Mouse (Mus musculus) naive thymus-derived CD4-positive, alpha-beta T cell, adult 2 months (primary cell): Measurements from ENCODE around the gene Hcfc1r1.

ENCODE experiments used
- DNase-seq: peaks from one replicate; pipeline ENCODE4 v3.0.0-alpha.2; 2011; ENCODE audit warnings: low read depth

The Hcfc1r1 gene

DNA sequence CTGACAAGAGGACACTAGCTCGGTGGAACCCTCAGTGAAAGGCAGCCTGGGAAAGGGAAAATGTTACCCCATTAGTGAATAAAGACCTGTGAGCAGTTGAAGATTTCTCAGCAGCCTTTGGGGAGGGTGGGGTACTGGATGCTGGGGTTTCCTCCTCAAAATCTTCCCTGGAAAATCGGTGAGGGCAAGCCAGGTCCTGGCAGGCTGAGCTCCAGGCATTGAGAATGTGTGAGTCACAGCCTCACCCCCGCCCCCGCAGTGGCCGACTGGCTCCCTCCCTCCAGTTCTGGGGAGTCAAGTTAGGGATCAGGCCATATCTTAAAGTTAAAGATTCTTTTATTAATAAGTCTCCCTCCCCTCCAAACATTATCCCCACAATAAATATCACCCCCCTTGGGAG is 1.7 kb downstream of the Hcfc1r1 start:
- no peak for DNase-seq

DNA sequence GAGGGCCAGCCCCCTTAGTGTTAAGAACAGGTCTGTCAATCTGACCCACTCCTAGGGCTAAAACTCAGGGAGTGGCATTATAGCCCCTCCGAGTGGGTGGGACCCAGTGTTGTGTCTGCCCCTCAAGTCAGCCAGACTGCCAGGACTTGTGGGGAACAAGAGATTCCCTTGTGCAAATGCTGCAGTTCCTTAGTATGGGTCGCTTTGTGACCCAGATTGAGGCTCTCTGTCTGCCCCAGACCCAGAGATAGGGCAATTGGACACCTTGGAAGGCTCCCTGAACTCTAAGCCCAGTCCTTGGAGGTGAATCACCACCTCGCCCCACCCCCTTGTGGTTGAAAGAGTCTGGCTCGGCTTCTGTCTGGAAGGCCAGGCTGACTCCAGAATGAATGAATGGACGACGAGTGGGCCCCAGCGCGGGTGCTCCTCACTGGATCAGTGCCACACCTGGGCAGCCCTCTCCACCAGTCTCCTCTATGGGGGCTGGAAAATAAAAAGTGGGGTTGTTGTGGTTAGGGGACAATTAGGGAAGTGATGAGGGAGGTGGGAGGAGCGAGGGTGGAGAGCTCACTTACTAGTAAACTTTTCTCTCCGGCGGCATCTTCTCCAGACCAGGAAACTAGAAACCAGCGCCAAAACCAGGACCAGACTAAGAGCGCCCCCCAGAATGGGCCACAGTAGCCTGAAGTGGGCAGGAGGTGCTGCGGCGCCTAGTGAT is 2.3 kb downstream of the Hcfc1r1 start:
- peak; percentile 48 for DNase-seq

DNA sequence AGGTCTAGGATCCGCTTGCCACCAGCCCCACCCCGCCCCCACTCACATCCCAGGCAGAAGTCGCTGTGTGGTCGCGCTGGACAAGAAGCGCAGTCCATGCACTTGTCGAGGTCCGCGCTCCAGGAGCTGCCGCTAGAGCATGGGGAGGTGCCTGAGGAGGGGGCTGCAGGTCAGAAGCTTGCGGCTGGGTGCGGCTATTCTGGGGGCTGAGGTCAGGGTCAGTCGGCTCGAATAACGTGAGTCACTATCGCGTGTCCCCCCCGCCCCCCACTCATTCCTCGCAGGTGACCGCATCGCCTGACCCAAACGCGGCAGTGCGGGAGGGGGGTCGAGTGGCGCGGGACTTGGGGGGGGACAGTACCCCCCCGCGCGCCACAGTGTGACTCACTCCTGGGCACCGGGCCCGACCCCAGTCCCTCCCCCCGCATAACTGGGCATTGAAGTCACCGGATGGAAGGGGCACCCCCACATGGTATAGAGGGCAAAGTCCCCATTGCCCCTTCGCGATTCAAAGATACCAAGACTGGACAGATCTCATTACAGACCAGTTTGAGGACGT is 3.2 kb downstream of the Hcfc1r1 start:
- DNase-seq: peak; percentile 58

DNA sequence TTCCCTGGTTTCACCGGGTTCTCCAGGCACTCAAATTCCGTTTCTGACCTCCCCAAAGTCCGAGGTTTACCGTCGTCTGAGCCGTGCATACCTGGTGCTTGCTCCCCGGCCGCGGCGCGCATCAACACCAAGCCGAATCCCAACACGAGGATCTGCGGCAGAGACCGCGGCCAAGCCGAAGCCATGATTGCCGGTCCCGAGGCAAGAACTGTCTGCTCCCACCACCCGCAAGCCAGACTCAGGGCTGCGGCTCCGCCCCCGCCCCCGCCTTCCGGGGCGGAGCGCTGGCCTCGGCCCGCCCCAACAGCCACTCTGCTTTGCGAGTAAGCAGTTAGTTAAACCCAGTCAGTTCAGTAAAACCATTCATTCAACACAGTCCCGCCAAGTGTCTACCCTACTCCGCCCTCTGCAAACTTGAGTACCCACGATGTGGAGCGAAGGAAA is 3.9 kb downstream of the Hcfc1r1 start, which contains the start of gene Tnfrsf12a:
TSS of gene Tnfrsf12a (minus strand) at position 233 of the 444 bp plus-strand sequence.
- DNase-seq: peak; percentile 94

DNA sequence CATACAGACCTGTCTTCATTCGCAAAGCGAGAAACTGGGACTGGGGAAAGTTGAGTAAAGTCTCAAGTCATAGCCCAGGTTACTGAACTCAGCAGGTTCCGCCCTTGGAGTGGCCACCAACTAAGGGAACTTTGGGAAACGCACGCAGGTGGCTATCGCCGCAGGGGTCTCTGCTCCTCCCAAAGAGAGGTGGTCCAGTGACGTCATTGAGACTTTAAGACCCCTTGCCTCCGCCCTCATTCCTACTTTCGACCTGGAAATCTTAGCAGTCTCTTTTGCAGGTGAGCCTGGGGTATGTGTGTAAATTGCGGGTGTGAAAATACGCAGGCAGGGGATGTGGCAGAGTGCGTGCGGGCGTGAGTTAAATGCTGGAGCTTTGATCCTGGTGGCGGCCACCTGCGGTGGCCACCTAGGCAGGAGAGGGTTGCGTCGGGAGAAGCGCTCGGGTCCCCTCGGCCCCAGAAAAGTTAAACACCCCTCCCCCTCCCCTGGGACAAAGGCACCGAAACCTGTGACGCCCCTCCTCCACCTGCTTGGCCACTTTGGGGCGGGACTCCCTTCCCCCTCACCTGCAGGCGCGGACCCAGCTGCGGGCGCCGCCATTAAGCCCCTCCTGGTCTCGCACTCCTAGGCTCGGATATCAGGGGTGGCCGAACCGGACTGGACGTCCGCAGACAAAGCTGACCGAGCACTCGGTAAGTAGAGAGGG is 5.9 kb downstream of the Hcfc1r1 start, which contains the start of gene Cldn6:
TSS of gene Cldn6 (plus strand) at position 123 of the 709 bp plus-strand sequence.
- DNase-seq: no peak

DNA sequence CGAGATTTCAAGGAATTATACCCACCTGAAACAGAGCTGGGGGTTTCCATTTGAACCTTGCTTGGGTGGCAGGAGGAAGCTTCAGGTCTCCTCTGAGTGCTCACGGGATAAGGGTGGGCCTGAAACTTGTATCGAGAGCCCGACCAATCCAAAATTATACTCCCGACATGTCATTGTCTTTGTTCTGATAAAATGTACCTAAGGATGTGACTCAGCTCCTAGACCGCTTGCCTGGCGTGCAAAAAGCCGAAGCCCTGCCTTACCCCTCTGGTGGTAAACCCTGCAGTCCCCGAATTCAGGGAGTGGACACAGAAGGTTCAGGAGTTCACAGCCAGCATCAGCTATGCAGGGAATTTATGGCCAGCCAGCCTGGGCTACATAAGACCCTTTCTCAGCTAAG is 6.9 kb downstream of the Hcfc1r1 start:
- no peak for DNase-seq

DNA sequence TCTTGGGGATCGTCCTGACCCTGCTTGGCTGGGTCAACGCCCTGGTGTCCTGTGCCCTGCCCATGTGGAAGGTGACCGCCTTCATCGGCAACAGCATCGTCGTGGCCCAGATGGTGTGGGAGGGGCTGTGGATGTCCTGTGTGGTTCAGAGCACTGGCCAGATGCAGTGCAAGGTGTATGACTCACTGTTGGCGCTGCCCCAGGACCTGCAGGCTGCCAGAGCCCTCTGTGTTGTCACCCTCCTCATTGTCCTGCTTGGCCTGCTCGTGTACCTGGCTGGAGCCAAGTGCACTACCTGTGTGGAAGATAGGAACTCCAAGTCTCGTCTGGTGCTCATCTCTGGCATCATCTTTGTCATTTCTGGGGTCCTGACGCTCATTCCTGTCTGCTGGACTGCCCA is 7.7 kb downstream of the Hcfc1r1 start:
- DNase-seq: no peak

DNA sequence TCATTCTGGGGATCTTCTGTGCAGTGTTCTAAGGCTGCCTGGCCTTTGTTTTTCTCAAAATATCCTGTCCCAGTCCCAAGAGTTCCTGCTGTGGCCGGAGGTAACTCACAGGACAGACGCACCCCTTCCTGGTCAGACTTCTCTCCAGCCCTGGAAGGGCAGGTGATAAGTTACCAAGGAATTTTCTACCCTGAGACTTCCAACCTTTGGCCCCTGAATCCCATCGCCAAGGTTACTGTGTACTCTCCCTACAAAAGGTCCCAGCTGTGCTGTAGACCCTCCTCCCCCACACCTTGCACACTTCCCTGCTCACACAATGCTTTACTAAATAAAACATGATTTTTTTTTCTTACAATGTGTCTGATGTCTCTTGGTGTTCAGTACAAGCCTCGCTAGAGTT is 8.7 kb downstream of the Hcfc1r1 start:
- no peak for DNase-seq

DNA sequence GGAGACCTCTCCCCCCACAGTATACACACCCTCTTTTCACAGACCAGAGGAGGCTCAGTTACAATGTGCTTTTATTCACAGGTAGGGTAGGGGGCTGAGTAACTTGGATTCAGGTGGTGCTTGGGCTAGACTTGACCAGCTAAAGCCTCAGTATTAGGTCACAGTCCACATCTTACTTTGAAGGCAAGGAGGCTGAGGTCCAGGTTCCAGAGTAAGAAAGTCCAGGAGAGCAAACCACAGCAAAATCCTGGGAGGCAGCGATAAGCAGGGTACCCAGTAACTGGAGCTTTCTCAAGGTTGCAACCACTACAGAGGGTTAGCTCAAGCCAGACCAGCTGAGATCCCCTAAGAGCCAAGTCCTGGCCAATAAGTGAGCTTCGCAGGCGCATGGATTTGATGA is 9.1 kb downstream of the Hcfc1r1 start:
- DNase-seq: no peak

DNA sequence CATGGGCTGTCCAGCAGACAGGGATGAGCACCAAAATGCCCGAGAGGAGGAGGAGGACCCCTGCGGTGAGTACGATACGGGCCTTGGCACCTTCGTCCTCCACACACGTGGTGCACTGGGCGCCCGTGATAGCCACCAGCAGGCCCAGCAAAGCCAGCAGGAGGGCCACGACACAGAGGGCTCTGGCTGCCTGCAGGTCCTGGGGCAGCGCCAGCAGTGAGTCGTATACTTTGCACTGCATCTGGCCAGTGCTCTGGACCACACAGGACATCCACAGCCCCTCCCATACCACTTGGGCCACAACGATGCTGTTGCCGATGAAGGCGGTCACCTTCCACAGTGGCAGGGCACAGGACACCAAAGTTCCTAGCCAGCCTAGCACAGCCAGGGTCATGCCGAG is 9.8 kb downstream of the Hcfc1r1 start:
- no peak for DNase-seq

DNA sequence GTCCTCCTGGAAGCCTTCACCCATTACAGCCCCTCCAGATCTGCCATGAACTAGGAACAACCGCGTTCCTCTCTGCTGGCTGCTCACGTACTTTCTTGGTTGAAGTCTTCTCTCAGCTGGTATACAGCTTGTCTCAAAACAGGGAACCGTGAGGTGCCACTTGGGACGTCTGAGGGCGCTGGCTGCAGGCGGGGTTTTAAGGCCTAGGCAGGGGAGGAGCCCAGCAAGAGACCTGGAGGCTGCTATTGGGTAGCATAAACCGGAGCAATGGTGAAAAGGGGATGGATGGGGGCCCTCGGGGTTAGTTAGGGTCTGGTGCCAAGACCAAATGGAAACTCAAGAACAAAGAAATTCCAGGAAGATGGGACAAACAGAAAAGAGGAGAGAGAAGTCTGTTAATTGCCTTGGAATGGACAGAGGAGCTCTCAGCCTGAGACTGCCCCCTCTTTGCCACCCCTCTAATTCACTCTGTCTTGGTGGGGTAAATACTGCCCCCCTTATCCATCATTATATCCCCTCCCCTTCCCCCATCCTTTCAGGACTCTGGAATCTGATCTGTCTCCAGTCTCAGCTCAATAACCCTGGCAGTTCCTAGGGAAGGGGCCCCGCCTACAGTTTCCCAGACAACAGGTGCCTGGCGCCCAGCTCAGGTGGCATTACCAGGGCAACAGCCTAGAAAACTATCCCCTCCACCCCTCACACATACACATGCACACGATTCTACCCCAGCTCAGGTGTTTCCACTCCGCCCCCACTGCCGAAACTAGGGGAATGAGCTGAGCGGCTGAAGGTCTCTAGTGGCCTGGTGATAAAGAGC is 10.7 kb downstream of the Hcfc1r1 start, which contains the start of gene Cldn9:
TSS of gene Cldn9 (minus strand) at position 171 of the 817 bp plus-strand sequence.
- DNase-seq: no peak

DNA sequence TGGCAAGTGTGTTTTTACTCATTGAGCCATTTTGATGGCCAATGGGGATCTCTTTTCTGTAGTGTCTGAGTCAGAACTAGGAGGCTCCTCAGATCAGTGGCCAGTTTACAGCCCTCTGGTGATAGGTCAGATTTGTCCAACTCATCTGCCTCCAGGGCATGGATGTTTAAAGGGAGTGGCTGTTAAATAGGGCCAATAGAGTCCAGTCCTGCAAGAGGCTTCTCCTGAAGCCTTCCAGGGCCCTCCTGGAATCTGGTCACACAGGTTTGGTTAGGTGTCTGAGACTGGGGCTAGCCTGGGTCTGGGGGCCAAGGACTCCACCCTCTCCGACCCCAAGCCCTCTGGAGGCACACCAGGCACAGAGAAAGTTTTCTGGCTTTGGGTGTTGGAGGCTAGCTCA is 21.1 kb downstream of the Hcfc1r1 start:
- DNase-seq: no peak

DNA sequence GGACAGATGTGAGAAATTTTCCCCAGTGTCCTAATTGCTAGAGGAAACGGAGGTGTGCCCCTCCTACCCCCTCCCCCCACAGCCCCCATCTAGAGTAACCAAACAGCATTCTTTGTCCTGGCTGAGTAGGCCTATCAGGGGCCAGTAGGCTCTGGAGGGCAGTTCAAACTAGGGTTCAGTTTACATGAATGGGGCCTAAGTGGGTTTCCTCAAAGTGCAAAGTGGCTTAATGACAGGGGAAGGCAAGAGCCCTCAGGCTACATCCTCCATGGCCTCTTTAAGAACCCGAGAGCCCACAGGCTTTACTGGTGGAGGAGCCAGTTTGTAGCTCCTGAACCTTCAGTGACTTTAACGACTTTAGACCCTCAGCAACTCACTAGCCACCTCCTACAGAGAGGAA is 22.4 kb downstream of the Hcfc1r1 start:
- no peak for DNase-seq

DNA sequence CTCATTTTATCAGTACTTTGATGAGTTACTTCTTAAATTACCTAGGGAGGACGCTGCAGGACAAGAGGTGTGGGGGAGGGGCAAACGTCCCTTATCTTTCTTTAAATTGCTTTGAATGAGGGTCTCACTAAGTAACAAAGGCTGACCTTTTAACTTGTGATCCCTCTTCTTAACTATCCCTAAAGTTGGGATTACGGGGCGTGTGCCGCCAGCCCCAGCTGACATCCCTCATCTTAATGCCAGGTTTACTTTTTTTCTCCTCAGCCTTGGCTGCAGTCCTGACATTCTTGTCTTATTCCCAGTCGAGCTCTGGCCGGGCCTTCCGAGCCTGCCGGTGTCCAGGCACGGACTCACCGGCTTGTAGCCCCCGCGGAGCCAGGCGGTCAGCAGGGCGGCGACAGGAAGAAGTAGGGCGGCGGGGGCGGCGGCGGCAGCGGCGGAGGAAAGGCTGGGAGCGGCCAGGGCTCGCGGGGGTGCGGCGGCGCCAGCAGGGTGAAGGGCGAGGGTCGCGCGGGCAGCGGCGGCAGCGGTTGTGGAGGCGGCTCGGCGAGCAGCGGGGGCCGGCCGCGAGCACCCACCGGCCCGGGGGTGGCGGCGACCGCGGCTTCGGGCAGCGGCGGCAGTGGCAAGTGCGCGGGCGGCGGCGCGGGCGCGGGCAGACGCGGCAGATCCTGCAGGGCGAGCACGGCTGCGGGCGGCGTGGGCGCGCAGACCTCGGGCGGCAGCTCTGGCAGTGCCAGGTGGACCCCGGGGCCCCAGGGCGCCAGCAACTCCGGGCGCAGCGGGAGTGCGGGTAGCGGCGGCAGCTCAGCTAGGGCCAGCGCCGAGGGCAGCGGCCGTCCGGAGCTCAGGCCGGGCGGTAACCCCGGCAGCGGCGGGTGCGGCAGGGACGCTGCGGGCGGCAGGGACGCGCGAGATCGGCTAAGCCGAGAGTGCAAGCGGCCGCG is 26.0 kb downstream of the Hcfc1r1 start:
- DNase-seq: peak; percentile 23

DNA sequence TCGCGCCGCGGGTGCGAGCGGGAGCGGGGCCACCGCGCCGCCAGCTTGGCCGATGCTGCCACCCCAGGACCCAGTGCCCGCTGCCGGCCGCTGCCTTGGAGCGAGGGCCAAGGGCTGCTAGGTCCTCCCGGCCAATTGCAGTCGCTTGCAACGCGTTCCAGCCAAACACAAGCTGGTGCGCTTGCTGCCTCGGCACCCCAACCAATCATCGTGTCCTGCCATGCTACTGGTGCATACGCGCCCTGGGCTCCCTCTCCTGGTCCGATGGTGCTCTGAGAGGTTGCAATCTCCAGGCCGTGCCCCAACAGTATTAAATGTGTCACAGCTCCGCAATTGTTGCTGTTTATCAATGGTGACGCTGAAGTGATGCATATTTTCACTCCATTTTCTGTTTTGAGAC is 26.7 kb downstream of the Hcfc1r1 start:
- peak; percentile 75 for DNase-seq

DNA sequence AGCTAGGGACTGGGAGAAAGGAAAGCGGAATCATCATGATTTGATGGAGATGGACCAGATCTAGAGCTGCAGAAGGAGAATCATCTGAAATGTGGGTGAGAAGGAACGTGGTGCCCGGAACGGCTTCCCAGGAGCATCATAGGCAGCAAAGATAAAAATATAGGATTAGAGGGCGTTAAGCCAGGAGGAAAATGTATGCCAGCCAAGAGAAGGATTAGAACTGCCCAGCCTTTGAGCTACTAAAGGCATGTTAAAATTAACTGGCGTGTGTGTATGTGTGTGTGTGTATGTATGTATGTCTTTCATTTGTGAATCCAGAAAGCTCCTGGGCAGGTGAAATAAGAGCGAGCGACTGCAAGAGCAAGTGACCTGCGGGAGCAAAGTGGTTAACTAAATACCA is 29.9 kb downstream of the Hcfc1r1 start:
- no peak for DNase-seq

DNA sequence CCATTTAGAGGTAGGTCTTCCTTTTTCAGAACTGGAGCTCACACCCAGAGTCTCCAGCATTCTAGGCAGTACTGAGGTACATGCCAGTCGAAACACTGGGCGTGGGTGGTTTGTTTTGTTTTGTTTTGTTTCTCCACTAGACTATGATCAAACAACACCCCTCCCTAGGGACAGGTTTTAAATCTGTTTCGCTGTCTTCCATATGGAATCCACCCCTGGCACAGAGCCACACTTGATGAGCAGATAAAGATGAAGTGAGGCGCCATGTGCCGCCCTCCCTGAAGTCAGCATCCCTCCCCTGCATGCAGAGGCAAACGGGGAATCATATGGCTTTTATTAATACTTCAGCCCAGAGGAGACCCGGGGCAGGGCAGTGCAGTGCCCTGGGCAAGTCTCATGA is 31.3 kb downstream of the Hcfc1r1 start:
- no peak for DNase-seq

DNA sequence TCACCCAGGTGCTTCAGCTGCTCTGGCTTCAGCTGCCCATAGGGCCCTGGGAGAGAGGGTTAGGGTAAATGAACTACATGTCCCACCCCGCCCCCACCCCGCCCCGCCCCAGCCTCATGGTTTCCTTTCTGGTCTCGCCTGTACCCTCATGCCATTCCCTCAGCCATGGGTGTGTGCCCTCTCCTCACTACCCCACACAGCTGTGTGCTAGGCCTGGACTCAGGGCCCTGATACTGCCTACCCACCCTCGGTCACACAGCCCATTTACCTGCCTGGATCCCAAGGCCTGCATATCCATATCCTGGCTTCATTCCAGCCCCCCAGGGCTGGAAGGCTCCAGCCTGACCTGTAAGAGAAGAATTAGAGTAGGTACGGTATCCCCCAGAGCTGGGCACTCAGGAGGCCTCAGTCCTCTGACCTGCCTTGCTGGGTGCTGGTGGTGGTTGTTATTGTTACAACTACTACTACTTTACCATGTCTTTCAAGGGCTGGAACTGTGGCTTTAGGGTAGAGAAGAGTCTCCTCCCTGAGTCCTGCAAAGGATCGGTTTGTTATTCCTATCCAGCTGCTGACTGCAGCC is 32.2 kb downstream of the Hcfc1r1 start:
- DNase-seq: no peak

DNA sequence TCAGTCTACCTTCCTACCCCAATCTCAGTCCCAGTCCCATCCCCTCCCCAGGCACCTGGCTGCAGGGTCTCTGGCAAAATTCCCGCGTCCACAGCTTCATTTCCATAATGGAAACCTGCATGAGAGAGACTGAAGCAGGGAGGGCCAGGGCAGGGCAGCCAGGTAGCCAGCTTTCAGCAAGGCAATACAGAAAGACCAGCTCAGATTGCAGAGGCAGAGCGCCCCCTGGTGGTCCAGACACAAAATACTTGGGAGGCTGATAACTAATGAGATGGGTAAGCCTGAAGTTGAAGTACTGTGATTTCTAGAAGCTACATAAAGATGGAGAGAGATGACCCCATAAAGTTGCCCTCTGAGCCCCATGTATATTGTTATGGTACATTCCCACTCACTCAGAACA is 32.8 kb downstream of the Hcfc1r1 start:
- peak; percentile 83 for DNase-seq

DNA sequence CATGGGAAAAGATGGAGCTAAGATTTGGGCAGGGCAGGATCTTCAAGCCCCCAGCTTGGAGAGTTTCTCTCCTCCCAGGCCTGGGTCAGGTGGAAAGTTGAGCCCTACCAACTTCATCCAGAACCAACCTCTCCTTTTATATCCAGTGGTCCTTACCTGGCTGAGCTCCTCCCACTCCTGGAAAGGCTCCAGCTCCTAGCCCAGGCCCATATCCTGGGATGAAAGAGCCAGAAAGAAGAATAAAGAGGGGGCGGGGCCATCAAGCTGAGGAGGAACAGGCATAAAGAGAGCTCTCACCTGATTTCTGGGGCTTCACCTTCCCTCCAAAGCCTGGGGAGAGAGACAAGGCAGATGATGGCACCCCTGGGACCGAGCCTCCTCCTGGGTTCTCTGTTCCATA is 43.6 kb downstream of the Hcfc1r1 start:
- no peak for DNase-seq

DNA sequence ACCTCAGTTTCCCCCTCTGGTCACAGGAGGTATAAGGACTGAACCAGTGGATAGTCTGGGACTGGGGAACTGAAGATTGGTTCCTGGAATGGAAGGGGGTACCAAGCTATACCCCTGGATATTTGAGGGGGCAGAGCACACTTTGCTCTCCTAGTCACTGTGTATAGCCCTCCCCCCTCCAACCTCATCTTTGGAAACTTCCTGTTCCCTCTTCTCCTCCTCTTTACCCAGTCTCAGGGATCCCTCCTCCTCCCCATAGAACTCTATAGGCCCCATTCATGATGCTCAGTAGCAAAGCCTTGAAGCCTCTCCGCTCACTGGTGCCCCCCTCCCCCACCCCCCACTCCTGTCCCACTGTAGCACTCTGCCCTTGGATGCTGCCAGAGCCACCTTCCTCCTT is 46.1 kb downstream of the Hcfc1r1 start:
- DNase-seq: no peak
